Mouse (Mus musculus) forelimb bud, embryonic 11.5 days (tissue): ENCODE data around the gene Cnn2.
A peak's percentile ranks its signal among the peaks of the same experiment; 100 is the strongest.

Experiments
- DNase-seq: peaks from one replicate; pipeline ENCODE4 v3.0.0-alpha.2; 2012; ENCODE audit warnings: low read depth, low spot score

The Cnn2 gene

DNA sequence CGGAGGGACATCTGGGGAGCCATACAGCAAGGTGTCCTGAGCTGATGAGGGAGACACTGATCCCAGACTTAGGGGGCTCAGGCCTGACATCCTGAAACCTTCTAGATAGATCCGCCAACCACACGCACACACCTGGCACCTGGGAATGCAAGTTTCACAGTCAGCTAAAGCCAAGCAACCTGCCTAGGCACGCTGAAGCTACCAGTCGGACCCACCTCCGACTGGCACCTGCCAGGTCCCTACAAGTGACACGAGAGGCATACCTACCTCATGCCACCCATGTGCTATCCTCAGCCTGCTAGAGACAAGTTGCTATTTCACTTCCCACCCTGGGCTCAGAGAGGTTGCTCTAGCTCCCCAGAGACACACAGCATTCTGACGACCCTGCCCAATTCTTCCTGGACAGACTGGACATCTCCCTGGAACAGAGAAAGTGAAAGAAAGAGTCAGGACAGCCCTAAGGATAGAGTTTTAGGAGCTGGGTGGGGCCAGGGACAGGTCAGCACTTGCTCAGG is 945 bp downstream of the Cnn2 start:
- DNase-seq: no peak

DNA sequence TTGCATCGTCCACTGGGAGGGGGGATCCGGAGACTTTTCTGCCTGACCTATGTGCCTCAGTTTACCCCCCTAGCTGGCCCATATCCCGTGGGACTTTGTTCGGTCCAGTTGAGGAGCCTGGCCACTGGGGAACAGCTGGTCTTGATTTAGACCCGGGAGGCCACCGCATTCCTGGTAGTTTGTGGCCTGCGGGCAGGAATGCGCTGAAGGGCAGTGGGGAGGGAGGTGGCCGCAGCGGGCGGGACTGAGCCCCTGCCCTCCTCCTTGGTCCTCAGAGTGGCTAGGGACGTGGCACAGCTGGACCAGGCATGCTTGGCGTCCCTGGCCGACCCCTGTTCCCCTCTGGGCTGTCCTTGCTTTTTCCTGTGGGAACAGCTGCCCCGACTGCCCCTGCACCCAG is 1.5 kb downstream of the Cnn2 start:
- peak; percentile 80 for DNase-seq

DNA sequence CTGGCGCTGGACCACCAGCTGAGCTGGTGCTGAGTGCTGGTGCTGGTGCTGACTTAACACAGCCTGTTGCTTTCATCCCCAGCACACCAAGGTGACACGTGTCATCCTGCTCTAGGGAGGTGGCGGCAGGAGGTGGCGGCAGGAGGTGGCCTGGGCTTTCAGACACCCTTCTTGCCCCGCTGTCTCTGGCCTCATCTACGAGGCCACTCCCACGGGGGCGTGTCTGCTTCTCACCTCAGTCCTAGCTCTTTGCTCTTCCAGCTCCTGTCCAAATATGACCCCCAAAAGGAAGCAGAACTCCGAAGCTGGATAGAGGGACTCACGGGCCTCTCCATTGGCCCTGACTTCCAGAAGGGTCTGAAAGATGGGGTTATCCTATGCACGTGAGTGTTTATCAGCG is 2.7 kb downstream of the Cnn2 start:
- no peak for DNase-seq

DNA sequence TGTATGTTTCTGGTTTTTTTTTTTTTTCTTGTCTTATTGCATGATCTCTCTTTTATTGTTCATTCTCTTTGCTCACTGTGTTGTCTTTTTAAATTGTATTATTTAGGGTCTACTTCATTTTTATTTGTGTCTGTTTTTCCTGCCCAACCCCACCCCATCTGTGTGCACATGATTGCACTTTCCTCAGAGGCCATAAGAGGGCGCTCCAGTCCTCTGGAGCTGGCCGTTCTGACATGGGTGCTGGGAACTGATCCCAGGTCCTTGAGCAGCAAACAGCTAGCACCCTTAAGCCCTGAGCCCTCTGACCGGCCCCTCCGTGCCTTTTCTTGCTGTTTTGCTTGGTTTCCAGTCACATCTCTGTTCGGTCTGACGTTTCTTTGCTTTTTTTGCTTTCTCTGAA is 3.2 kb downstream of the Cnn2 start:
- no peak for DNase-seq

DNA sequence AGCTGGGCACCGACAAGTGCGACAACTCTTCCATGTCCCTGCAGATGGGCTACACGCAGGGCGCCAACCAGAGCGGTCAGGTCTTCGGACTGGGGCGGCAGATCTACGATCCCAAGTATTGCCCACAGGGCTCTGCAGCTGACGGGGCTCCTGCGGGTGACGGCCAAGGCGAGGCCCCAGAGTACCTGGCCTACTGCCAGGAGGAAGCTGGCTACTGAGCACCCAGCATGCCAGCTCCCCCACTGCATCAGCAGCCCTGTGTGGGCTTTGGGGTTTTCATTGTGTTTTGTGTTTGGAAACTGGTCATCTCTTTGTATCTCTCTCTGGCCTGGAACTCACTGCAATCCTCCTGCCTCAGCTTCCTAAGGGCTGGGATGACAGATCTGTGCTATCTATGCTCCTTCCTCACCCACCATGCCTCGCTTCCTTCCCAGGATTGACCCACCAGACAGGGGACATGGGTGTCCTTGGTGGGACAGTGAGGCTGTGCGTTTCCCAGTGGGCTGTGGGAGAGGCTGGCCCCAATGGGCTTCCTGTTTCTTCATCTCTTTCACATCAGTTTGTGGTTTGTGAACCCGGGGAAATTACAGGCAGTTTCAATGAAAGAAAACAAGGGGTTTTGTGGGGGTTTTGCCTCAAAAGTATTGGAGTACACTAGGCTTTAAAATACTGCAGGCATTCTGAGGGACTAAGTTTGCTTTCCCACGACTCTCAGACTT is 6.2 kb downstream of the Cnn2 start:
- DNase-seq: no peak

DNA sequence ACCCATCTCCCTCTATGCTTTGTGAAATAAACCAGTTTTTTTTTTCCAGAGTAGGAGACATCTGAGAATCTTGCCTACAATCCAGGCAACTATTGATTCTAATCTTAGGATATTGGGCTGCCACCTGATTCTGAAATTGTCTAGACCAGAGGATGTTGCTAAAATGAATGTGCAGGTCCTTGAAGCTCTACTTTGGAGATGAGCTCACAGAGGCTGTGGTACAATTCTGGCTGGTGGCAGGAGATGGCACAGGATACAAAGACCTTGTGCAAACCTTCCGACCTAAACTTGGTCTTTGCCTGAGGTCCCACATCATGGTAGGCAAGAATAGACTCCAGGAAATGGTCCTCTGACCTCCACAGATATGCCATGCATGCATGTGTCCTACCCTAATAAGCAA is 7.3 kb downstream of the Cnn2 start:
- DNase-seq: no peak

DNA sequence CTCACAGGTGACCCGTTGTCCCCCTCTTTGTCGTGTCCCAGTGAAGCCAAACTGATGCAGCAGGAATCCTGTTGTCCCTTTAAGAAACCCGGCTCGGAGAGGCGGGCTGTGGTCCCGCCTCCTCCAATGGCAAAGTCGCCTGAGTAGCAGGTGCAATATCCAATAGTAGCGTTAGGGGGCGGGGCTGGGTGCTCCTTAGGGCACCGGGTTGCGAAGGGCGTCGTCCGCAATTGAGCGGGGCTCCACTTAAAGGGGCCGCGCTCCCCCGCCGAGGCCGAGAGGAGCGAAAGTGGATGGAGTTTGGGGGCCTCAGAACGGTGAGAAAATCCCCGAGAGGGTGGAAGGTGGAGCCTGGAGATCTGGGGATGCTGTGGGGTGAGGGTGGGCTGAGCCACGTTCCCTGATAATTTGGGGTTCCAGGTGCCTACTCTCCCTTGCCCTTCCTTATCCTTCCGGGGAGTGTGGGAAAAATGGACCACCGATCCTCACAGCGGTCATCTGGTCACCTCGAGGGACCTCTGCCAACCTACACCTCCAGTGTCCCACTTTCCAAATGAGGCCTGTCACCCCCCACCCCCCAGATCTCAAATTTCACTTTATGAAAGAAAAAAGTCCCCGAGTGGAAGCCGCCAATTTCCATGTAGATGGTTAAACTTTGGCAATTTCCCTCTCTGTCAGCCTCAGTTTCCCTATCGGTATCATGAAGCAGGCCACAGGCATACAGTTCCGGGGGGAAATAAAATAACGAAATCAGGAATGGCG is 8.1 kb downstream of the Cnn2 start, which contains the start of gene Abca7:
Gene Abca7, plus strand, starts transcription at position 223 of the 762 bp plus-strand sequence.
- peak; percentile 95 for DNase-seq

DNA sequence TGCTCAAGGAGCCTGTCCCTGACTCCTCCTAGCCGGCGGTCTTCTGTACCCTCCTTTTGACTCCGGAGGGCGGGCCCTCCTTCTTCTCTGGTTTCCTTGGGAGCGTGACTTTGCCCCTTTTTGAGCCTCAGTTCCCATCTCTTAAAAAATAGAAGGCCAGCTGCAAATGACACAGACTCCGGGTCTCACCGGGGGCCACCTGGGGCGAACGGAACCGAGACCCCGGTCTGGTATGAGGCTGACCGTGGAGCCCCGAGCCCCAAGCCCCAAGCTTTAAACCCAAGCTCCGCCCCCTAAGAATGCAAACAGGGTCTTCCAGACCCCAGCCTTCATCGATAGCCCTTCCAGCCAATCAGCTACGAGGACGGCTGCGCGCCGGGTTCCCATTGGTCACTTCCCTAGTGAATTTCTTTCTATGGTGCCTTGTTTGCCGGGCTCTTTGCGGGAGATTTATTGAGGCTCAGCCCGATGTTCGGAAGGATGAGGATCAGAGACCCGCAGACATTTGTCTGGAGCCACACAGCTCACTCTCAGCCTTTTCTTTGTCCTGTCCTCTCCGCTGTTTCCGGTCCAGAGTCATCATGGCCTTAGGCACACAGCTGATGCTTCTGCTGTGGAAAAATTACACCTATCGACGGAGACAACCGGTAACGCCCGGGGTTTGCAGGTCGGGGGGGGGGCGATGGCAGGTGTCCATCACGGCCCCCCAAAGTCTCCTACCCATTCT is 8.8 kb downstream of the Cnn2 start:
- DNase-seq: peak; percentile 93

DNA sequence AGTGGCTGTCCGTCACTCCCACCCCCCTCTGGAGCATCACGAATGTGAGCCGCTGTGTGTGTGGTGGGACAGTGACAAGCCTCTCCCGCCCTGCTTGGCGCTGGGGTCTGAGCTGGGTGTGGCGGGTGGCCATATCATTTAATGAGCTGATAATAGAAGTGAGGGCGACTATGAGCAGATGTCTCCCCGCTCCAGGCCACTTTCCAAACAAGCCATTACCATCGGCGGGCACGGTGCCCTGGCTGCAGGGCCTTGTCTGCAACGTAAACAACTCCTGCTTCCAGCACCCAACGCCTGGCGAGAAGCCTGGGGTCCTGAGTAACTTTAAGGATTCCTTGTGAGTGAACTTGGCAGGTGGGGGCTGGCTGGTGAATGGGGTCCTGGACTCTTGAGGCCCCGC is 9.4 kb downstream of the Cnn2 start:
- DNase-seq: no peak

DNA sequence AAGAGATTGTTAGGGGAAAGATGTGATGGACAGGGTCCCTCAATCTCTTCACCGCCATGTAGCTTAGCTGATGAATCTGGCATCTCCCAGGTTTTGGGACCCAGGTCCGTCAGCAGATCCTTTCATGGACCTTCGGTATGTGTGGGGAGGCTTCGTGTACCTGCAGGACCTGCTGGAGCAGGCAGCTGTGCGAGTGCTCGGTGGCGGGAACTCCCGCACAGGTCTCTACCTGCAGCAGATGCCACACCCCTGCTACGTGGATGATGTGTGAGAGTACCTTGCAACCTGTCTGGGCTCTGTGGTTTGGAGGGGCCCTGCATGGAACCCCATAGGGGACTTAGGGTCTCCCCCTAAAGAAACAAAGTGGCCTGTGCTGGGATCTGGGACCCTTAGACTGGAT is 13.6 kb downstream of the Cnn2 start:
- no peak for DNase-seq

DNA sequence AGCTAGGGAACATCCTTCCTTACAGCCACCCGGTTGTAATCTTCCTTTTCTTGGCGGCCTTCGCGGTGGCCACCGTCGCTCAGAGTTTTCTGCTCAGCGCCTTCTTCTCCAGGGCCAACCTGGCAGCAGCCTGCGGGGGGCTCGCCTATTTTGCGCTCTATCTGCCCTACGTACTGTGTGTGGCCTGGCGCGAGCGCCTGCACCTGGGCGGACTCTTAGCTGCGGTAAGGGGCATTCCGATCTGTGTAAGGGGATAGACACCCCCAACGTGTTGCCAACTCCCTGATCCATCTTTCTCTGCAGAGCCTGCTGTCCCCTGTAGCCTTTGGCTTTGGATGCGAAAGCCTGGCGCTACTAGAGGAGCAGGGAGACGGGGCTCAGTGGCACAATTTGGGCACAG is 14.4 kb downstream of the Cnn2 start:
- no peak for DNase-seq

DNA sequence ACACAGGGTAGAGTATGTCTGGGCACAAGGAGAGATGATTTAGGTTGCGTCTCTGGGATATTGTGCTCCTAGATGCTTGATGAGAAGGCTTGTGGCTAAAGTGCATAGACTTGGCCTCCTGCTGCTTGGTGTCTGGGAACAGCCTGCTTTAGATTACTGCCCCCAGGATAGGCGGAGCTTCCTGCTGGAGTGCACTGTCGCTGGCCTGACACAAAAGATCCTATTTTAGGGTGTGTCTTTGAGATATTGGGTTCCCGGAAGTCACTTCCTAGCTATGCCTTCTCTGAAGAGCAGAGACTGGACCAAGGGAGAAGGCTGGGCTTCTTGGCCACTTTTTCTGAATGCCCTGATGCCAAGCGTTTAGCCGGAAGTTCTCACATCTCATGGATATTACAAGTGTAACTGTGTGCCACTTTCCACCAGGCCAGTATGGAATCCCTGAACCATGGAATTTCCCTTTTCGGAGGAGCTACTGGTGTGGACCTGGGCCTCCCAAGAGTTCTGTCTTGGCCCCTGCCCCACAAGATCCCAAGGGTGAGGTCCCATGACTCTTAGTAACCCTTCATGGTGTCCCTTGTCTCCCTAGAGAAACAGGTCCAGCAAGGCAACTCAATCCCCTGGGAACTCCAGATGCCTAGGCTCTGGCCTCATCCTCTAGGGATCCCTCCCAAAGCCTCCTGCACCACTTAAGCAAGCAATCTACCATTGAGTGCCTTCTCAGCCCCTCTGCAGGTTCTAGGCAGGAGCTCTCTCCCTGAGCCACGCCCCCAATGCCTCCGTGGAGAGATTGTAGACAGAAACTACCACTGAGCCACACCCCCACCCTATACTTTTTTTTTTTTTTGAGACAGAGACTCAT is 15.2 kb downstream of the Cnn2 start:
- DNase-seq: no peak

DNA sequence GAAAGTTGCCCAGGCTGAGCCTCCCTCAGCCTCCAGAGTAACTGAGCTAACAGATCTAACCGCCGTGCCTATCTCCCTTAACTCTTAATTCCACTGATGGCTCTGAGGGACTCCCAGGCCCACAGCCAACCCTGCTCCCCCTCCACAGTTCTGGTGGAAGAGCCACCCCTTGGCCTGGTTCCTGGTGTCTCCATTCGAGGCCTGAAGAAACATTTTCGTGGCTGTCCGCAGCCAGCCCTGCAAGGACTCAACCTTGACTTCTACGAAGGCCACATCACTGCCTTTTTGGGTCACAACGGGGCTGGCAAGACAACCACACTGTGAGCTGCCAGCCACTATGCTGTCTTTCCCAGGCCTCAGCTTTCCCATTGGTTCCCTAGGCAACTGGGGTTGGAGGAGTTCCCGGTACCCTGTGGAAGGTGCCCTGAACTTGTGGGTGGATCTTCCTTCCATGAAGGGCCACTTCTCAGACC is 15.9 kb downstream of the Cnn2 start:
- DNase-seq: no peak

DNA sequence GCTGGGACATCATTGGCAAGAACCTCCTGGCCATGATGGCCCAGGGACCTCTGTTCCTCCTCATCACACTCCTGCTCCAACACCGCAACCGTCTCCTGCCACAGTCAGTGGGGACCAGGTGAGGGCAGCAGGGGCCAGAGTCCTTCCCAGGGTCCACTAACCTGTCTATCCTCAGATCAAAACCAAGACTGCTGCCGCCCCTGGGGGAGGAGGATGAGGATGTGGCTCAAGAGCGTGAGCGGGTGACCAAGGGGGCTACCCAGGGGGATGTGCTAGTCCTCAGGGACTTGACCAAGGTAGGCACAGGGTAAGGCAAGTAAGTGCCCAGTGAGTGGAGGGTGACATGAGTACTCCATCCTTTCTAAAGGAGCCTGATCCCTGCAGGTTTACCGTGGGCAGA is 23.4 kb downstream of the Cnn2 start:
- no peak for DNase-seq

DNA sequence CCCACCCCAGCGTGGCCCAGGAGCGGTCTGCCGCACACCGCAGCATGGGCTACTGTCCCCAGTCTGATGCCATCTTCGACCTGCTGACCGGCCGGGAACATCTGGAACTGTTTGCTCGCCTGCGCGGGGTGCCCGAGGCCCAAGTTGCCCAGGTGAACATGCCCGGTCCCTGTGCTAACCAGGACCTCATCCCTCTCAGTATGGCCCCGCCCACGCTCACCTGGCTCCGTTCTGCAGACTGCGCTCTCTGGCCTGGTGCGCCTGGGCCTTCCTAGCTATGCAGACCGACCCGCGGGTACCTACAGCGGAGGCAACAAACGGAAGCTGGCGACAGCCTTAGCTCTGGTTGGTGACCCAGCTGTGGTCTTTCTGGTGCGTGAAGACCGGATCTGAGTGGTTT is 25.2 kb downstream of the Cnn2 start:
- DNase-seq: no peak

DNA sequence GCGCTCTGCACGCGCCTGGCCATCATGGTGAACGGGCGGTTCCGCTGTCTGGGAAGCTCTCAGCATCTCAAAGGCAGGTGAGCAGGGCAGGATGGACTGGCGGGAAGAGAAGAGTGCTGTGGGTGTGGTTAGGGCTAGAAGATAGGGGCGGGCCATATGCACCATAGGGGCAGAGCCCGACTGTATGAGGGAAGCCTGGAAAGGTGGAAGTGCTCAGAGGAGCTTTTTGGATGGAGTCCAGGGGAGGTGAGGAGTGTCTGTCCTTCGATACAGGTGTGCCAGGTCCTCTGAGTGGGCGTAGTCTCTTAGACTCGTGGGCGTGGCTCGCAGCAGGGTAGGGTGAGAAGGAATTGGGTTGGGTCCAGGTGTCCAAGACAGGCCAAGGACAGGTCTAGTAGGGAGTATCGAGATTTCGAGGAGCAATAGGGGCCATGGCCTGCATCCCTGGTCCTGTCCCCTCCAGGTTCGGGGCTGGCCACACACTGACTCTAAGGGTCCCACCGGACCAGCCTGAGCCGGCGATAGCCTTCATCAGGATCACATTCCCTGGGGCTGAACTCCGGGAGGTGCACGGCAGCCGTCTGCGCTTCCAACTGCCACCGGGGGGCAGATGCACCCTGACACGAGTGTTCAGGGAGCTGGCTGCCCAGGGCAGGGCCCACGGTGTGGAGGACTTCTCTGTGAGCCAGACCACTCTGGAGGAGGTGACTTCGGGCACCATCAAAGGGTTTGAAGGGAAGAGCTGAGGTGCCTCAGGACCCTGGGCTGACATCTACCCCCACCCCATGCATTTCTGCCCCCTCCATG is 26.3 kb downstream of the Cnn2 start:
- DNase-seq: no peak

DNA sequence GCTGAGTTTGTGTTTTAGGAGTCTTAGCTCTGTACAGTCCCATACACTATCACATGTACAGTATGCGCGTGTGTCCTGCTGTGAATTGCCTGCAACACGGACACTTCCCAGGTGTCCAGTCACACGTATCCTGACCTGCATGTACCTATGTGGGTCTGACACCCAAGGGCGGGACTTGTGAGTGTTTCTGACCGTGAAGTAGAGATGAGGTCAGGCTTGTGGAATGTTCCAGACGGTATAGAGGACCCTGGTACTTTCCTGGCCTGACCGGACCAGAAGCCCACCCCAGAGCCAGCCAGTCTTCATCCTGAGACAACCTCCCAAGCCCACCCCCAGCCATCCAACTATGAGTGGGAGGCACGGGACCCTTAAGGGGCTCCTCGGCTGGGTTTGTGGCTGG is 27.2 kb downstream of the Cnn2 start:
- no peak for DNase-seq

DNA sequence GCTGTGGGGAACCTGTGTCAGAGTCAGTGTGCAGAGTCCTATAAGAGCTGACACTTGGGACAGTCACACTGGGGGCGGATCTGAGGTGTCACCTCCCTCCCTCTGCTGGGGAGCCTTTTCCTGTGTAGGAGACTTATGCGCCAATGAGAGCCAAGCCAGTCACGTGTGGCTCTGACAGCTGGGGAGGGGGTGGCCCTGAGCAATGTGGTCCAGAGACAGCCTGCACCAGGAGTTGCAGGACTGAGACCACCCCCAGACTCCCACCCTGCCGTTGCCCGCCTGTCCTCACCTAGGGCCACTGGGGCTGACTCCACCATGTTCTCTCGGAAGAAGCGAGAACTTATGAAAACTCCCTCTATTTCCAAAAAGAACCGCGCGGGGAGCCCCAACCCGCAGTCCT is 28.1 kb downstream of the Cnn2 start, which contains the start of gene Arhgap45:
Gene Arhgap45, plus strand, starts transcription at position 143 of the 400 bp plus-strand sequence.
- no peak for DNase-seq

DNA sequence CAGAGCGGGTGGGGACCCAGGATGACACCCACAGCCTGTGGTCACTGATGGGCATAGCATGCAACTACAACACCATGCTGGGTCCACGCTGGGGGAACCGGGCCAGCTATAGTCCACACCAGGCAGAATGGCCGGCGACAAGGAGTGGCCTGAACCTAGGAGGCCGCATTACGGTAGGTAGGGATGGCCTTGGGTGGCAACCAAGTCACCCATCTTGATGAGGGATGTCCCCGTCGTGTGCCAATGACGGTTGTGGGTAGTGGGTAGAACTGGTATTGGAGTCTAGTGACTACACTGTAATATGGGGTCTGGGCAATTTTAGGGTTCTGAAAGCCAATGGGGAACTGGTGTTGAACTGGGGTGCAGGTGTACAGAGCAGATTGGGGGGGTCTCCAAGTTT is 28.5 kb downstream of the Cnn2 start:
- no peak for DNase-seq

DNA sequence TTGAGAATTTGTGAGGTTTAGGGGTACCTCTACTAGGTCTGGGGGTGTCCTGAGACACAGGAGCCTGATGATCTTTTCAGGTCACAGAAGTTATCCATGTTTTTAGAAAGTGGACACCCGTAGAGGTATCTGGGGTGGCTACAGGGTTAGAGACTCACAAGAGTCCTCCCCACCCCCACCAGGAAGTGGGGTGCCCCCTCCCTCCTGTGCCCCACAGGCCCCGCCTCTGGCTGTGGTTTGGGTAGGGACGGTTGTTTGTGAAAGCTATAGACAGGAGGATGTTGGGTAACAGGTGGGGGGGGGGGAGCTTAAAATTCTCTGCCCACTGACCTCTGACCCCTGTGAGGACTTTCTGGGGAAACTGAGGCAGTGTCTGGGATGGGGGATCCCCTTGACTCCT is 29.0 kb downstream of the Cnn2 start:
- no peak for DNase-seq
